Mouse (Mus musculus) thymus, postnatal 10 days (tissue): ENCODE measurements around the gene Cyp8b1.

Experiments used
- DNase-seq, 2 experiments: peaks; one replicate each; pipeline ENCODE4 v3.0.0; 2021; ENCODE audit warnings: low spot score in 2 of 2

The Cyp8b1 gene

DNA sequence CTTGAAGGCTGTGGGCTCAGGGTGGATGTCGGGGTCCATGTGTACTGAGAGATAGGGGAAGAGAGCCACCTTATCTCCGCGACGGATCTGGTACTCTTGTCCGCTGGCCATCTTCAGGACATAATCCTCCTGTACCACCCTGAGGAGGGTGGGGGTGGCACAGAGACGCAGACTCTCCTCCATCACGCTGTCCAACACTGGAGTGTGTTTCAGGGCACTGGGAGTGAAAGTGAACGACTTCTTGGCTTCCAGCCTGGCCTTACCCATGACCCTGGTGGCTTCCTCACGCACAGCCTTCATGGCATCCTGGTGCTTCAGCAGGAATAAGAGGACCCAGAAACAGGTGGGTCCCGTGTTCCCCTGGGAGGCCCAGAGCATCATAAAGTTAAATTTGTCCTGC is 1.0 kb downstream of the Cyp8b1 start:
- no peak for DNase-seq

DNA sequence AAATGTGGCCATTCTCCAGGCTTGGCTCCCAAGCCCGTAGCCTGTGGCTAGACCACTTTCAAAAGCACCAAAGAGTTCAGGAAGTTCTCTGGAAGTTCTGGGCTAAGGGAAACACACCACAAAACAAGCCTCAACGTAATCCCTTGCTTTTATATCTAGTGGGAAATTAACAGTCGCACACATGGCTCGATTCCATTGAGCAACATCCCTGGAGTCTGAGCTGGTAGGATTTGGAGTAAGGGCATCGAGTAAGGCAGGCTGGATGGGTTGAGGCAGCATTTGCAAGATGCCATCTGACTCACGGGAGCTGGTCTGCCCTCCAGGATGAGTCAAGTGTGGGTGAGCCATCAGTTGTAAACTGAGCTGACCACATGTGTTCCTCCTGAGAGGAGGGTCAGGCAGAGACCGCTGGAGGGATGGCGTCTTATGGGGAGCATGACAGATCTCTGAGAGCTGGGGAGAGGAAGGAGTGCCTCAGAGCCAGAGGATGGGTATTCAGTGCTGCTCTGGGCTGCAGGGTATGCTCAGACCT is 1.8 kb downstream of the Cyp8b1 start:
- no peak for DNase-seq

DNA sequence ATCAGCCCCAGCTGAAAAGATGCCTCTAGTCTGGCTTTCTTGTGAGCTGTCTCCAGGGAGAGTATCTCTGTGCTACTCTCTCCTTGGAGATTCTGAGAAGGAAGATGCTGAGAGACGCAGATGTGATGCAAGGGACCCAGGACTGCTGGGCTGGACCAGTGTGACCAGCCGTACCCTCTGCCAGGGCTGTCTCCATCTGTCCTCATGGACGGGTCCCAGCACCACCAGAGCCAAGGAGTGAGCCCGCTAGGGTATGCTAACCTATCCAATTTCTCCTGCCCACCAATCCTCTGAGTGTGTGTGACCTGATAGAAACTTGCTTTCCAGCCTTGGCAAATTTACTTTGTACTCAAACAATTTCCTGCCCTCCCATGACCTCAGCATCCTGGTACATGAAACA is 3.3 kb downstream of the Cyp8b1 start:
- no peak for DNase-seq

DNA sequence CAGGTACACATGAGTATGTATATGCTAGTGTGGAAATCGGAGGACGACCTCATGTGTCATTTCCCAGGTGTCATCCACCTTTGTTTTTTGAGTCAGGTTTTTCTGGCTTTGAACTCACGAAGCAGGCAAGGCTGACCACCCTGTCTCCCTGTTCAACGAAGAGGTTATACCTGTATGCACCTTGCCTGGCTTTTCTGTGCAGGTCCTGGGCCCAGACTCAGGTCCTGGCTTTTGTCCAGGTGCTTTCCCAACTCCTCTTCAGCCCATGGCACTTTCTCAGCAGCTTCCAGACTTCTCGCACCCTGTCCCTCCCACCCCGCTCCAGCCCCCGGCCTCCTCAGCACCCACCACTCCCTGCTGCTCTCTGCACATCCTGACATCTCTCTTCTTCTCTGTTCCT is 4.9 kb downstream of the Cyp8b1 start:
- no peak for DNase-seq

DNA sequence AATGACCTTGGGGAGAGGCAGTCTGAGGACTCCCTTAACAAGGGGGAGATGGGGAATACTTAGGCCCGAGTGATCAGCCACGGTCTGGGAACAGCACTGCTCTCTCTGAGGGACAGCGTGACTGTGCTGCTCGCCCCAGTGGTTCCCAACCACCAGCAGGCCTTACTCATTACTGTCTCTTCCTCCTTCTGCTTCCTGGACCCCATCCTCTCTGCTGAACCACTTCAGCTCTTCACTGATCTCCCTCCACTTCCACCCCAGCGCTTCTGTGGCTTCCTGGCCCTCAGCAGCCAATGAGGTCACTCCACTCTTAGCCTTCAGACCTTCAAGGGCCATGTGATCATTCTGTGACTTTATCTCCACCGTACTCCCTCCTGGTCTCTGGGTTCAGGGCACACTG is 6.5 kb downstream of the Cyp8b1 start:
- no peak for DNase-seq

DNA sequence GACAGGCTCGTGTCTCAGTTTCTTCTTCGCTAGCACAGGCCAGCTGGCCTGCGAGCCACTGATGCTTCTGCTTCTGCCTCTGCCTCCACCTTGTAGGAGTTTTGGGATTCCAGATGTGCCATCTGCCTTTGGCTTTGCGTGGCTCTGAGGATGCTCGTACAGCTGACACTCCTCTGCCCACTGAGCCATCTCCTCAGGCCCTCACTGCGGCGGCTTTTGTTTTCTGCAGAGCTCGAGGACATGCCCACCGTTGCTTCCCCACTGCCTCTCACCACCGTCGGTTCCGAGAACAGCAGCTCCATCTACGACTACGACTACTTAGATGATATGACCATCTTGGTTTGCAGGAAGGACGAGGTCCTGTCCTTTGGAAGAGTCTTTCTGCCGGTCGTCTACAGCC is 7.8 kb downstream of the Cyp8b1 start:
- no peak for DNase-seq

DNA sequence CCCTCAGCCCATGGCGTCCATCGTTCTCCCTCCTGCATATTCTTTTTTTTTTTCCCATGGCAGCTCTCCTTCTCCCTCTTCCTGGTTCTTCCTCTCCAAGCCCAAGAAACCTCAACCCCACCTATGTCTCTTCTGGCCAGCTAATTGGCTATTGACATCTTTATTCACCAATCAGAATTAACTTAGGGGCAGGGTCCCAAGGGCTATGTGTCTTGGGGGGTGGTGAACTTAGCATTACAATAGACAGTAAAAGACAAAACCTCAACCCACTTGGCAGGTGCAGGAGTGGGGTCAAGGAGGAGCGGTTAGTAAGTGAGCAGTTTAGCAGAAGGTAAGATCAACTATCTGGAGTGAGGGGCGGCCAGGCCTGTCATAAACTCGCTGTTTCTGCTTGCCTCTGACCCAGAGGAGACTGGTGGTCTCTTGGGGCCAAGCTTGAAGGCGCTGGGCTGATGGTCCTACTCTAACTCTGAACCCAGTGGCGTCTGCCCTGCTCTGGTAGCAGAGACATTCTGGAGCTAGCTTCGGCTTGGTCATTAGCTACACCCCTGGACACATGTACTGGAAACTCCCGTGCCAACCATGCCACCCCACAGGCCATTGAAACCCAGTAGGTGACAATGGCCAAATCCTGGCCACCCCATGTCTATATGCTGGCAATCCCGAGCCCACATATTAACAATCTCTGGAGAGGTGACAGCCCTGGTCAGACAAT is 8.6 kb downstream of the Cyp8b1 start:
- DNase-seq = no peak

DNA sequence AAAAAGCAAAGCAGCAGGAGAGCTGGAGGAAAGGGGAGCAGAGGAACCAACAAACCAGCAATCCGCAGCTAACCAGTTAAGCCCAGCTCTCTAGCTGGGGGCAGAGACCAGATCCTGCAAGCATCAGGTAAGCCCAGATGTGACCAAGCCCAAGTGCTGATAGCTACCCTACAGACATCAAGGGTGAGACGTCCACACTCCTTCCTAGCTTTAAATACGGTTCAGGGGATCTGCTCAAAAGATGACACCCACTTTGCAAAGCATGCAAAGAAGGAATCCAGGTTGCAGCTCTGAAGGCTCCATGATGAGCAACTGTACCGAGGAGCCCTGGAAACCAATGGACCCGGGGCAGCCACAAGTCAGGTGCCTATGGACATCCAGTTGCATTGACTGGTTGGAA is 9.6 kb downstream of the Cyp8b1 start:
- no peak for DNase-seq

DNA sequence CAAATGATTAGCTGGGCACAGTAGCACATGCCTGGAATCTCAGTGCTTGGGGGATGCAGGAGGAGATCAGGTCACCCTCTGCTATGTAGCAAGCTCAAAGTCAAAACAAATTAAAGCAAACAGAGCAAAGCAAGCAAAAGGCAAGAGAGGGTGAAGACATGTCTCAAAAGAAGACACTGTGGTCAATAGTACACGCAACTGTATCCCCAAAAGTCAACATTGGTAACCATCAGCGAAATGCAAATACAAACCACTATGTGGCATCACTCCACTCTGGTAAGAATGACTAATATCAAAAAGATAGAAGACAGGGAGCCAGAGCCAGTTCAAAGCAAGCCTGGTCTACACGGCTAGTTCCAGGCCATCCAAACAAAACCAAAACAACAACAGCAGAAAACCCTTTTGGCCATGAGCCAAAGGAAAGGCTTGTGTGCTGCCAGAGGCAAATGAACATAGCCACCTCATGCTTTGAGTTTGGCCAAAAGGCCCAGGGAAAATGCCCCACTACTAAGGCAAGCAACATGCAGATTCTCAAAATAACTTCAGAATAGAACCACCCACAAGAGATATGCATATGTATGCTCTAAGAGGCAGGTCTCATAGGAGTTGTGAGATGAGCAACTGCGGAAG is 10.4 kb downstream of the Cyp8b1 start:
- no peak for DNase-seq

DNA sequence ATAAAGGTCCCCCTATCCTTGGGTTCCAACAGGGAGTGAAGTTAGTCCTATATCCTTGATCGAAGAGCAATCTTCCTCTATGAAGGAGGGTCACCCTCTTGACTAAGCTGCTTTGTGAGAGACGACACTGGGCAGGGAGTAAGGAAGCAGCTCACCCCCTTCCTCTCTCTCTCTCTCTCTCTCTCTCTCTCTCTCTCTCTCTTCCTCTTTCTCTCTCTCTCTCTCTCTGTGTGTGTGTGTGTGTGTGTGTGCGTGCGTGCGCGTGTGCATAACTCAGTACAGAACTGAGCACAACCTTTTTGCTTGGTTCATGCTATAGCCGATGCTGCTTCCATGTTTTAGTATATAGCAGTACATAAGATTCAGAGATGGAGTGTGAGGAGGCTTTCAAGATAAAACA is 11.2 kb downstream of the Cyp8b1 start:
- no peak for DNase-seq

DNA sequence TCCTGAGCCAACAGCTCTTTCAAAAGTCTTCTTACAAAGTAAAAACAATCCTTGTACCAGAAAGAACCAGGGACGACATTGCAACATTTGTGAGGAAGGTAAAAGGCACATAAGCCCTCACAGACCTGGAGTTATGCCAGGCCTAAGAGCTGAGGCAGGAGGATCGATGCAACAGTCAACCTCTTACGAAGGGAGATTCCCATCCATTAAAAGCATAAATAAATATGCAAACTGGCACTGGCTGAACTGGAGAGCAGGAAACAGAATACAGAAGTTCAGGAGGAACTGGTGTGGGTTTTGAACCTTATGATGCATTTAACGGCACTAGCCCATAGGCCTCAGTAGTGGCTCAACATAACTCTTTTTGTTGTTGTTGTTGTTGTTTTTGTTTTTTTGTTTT is 11.8 kb downstream of the Cyp8b1 start:
- DNase-seq = no peak

DNA sequence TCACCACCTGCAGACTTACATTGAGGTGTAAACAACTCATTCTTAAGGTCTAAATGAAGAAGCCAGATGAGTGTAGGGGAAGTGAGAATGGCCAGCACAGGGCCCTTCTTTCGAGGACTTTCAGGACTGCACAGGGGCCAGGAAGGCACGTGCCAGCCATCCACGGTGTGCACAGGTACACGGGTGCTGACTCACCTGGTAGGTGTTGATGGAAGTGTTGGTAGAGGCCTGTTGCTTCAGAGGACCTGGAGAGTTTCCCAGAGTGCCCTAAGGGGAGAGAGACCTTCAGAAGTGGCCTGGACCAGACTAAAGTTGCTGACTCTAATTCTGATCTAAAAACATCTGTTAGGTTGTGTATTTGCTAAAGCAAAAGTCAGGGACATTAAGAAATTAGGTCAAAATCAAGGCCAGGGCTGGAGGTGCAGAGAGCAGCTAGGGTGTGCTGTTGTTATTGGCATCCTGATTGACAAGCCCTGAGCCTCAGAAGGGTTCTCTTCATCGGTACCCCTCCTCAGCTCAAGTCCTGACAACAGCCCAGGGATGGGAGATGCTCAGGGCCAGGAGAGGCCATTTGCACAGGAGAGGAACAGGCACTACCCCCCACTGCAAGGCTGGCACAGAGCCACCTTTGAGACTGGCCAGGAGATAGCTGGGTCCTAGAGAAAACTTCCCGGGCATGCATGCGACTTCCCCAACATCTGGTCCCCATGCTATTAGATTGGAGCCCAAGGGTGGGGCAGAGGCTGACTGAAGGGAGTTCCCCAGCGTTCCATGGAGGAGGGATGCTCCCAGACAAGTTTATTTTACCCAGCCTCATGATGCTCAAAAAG is 12.4 kb downstream of the Cyp8b1 start:
- no peak for DNase-seq

DNA sequence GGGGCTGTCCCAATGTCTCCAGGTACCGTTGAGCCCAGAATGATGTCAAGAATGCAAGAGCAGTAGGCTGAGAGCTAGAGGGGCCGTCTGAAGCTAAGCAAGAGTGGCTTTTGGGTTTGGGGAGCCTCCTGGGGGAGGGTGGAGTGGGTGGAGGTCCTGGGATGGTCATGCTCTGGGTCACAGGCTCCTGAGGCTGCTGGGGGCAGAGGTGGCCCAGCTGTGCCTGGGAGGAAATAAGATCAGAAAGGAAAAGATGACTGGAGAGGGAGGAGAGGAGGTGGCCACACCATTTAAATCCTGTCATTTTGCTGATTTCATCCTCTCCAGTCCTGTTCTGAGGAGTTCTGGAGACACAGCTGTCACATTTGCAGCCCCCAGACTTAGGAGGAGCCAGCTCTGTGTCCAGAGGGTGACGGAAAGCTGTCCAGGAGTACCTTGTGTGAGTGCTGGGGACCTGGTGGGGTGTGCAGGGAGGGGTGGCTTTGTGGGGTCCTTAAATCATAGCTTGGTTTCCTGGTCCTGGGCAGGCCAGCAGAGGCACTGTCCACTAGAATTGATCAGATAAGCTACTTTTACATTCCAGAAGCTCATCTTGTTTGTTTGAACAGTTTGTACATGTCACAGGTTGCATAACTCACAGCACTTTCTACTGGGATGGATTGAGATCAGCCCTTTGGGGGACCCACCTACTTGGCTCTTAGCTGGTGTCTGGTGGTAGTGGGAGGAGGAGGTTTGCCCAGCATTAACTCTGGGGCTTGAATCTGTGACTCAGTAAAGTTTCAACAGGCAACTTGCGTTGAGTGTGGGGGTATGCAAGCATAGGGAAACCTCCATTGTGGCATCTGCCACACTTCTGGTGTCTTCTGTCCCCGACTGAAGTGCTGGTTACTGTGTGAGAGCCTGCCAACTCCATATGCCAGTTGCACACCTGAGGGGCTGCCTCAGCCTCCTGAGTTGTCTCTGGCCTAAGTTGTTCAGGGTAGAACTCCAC is 14.1 kb downstream of the Cyp8b1 start:
- DNase-seq = no peak

DNA sequence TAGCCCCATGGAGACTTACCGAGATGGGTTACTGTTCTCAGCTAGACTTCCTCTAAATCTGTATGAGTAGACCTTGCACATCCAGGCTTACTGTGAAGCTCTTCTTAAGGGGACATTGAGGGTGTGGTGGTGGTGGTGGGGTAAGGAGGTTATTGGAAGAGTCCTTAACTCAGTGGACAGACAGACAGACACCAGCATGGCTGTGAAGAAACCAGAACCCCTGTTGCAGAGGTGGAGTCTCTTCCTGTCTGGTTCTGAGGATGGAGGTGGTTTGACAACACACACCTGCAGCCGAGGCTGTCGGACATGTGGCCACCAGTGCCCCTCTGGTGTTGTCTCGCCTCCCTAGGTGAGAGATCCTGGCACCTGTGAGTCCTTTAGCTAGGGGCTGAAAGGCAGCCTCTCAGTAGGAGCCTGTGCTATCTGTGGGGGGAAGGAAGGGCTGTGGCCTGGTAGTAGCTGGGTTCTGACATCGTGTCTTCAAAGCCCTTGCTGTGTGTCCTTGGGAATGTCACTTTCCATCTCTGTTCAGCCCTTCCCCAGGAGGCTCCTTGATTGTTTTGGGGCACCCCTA is 15.7 kb downstream of the Cyp8b1 start:
- no peak for DNase-seq

DNA sequence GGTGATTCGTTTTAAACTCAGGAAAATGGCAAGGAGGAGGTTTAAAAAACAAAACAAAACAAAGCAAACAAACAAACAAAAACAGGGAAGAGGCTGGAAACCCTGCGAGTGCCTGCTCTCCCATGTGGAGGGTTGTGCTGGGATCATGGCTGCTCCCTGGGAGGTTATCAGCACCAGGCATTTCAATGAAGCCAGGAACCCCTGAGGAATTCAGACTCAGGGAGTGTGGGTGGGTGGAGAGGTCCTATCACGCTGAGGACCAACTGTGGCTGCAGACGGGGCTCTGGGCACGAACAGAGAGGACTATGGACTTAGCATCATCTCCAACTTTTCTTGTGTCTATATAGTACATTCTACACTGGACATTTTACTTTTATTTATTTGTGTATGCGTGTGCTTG is 16.8 kb downstream of the Cyp8b1 start:
- DNase-seq = no peak

DNA sequence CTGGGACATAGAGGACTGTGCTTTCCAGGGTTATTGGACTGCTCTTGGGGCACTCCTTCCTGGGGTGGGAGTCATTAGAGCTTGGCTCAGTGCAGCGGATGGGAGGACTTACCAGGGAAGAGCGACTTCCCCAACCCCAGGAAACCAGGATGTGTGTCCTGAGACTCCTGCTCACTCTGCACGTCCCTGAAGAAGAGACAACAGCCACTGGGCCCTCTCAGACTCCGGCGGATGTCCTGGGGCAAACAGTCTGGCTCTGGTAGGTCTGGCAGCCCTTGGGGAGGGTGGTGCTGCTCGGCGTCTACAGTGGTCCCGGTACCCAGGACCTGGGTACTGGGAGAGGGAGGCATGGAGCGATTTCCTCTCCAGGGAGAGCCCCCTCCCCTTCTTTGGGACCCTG is 17.9 kb downstream of the Cyp8b1 start, which contains the start of gene Ackr2:
Gene Ackr2 (plus strand): TSS at position 111 of the 400 bp plus-strand sequence.
- no peak for DNase-seq

DNA sequence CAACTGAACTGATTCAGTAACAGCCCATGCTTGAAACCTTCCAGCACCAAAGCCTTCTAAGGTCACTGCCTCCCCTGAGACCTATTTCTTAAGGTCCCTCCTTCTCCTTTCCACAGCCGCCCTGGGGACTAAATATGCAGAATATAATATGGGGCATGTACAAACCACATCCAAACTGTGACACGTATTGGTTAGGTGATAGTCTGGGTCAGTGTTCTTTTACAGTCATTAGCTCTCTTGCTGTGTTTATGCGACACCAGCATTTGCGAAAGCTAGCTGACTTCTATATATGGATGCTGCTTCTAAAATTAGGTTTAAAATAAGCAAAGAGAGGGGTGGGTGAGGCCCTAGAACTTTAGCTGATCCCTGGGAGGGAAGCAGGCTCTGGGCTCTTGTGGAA is 19.3 kb downstream of the Cyp8b1 start:
- no peak for DNase-seq

DNA sequence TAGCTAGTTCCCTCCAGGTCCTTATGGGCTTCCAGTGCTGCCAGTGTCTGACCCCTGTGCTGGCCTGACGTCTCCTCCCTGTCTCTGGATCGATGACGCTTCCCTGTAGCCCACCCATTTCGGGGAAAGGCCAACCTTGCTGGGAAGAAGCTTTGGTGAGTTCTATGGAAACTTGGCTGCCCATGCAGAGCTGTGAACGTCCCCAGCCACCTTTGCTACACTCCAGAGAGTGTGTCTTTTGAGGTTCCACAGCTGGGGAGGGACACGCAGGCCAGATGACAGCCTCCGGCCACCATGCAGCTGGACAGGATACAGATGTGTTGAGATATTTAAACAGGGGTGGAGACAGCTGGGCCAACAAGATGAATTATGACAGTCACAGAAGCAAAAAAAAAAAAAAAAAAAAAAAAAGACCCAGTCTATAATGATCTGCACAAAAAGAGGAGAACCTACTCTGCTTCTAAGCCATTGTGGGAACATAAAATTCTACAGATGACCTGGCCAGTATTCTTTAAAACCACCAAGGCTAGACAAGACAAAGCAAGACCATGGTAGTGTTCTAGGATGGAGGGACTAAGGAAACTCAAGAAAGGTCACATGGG is 20.6 kb downstream of the Cyp8b1 start:
- no peak for DNase-seq

DNA sequence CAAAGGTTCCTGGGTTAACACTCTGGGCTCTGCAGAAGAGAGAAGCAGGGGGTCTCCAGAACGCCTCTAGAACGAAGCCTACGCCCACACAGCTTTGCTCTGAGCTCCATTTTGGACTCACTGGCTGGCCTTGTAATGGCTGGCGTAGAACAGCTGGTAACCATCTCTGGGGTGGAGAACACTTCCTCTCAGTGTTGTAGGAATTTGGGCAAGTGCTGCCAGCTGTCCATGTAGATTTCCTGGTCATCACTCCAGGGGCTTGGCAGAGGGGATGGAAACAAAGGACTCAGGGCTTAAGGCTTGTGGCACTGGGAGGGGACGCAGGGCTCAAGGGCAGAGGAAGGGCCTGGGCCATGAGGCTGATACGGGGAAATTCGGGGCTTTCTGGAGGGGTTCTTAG is 21.7 kb downstream of the Cyp8b1 start:
- no peak for DNase-seq

DNA sequence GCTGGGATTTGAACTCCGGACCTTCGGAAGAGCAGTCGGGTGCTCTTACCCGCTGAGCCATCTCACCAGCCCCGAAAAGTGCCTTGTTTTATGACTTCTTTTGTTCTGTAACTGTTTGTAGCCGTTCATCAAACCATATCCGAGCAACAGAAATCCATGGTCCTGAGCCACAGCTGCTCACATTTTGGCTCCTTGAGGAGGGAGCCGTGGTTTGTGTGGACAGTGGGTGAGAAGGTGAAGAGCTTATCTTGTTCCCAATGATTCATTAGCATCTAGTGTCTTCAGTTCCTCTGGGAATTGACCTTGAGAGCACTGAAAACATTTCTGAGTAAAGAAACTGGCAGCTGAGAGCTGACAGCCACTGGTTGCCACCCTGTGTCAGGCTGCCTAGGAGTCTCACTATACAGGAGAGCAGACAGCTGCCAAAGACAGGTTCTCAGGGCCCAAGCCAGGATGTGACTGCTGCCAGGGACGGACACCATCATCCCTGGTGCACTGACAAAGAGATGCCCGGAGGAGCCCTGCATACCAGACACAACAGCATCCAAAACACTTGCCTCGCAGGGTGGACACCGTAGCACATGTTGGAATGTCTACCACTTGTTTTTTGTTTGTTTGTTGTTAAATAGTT is 23.9 kb downstream of the Cyp8b1 start:
- DNase-seq = no peak
